Mouse (Mus musculus) liver, adult 10 weeks (tissue): ENCODE data around the gene Ssty1. TPM values are rescaled to one million over a fixed set of nuclear protein-coding genes. Genes with fewer than 3 reads are reported as not detected.

Experiments used
- polyA plus RNA-seq: library from polyadenylated mRNA; stranded (reverse); fragments of 350-450 nt; fragmentation: Illumina TruSeq; extraction: RNeasy Lipid Tissue Mini Kit (QIAGEN cat#74804); gene quantifications from one replicate; pipeline ENCODE4 v1.2.3, GENCODE M21; 2014; ENCODE audit warnings: low read depth, low replicate concordance

Ssty1 gene
- not detected for polyA plus RNA-seq

DNA sequence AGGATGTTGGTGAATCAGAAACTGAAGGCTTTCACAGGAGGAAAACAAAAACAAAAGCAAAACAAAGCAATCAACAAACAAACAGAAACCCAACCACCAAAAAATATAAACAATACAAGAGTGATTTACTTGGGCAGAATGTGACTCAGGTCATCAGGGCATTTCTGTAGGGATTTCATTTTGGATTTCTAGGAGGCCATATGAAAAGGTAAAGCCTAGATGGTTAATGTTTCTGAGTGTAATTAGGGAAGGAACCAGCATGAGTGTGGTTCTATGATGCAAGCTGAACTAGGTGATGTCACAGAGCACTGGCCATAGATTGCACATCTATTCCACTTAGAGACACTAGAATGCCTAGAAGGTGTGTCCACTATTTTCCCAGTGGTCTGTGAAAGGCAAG, at the start of gene Ssty1:
Gene Ssty1, plus strand, starts transcription at position 301 of the 400 bp plus-strand sequence.

GRCm38 (mm10) chrY:18061712-18062111, 27.2 kb upstream of the Ssty1 start, which contains the start of gene Gm21764:
Gm21764 (minus strand) TSS chrY:18061812.

Other genes with a start within 250 kb of the Ssty1 start
- gene Gm21904, start 242.8 kb upstream of the Ssty1 start, polyA plus RNA-seq, result not detected
- not detected for gene Gm20772, start 214.4 kb upstream of the Ssty1 start, polyA plus RNA-seq
- gene Gm20831, start 214.4 kb upstream of the Ssty1 start, polyA plus RNA-seq, result not detected
- not detected for gene Srsy, start 151.8 kb upstream of the Ssty1 start, polyA plus RNA-seq
- gene Gm21764, start 27.3 kb upstream of the Ssty1 start, polyA plus RNA-seq, result not detected